Mouse (Mus musculus): ENCODE results near the gene Smim5. TPM values are rescaled to one million over a fixed set of nuclear protein-coding genes. Genes with fewer than 3 reads are reported as not detected.
"Not testable (repeated sequence)": the region's sequence is repeated elsewhere in the genome, so short reads cannot be mapped to it uniquely, and the experiment has no call there.

The Smim5 gene
- polyA plus RNA-seq (2015; fragmentation: Nextera tagmentation; extraction: Ambion mirVana): 68.4 and 82.9 TPM in 2 replicates

DNA sequence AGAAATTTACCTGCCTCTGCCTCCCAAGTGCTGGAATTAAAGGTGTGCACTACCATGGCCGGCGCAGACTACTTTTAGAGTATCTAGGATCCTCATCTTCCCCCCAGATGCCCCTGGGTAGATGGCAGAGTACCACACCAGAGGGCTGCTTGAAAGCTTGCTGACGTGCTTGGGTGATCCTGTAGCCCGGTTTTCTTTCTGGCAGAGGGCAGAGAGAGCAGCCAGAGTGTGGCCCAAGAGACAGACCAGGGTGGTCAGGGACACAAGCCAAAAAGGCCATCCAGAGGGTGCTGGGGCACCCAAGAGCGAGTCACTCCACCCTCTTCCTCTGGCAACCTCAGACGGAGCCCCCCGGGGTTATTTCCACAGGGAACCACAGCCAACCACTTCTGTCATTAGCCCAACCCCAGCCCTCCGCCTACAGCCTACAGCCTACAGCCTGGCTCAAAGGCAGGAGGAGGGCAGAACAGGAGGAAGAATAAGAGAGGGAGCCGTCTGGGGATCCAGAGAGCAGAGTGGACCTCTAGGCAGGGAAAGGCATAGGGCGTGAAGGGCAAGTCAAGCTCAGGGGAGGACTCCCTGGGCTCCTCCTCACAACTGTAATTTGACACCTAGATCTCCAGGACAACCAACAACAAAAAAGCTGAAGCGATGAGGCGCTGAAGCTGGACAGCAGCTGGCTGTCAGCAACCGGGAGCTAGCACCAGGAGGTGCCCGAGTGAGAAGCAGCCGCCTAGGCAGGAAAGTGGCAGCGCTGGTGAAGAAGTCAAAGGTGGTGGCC lies at the start of gene Smim5:
Smim5 (plus strand) TSS at position 481 of the 781 bp plus-strand sequence.
- Histone ChIP-seq H3K9ac (ENCODE audit: low read length) (peak within 1 kb of the TSS; percentile 75), H3K36me3 (ENCODE audit: control insufficient read depth, insufficient read depth) (0 out of 2 replicates have a peak, but pooled peaks cover 6% of the 10 kb centered on the region), H3K27me3 (ENCODE audit: control insufficient read depth, insufficient read depth, low read length) (no peaks in the 10 kb centered on the region), H3K4me2 (ENCODE audit: low read depth, low read length) (peak within 1 kb of the TSS; percentile 67), H3K4me1 (ENCODE audit: control insufficient read depth, insufficient read depth, low read length) (peaks cover 51% of the 10 kb centered on the region), H3K4me3 (ENCODE audit: low read length) (peak within 1 kb of the TSS; percentile 57), H3K27ac (ENCODE audit: low read length) (peak within 1 kb of the TSS; percentile 98), H3K9me3 (replicated peaks; ENCODE audit: control insufficient read depth, low read length) (no peaks in the 10 kb centered on the region)
- WGBS: 23% methylated on average over 16 of the region's 16 CpGs
- ATAC-seq (replicated peaks; ENCODE audit: extremely low read depth, insufficient read depth, low FRiP score): peak; percentile 53

GRCm38 (mm10) chr11:115854674-115855073 lies 45.1 kb upstream of the Smim5 start:
- Histone ChIP-seq H3K4me2 (ENCODE audit: low read depth, low read length) (no peak overlapping the region), H3K4me1 (ENCODE audit: control insufficient read depth, insufficient read depth, low read length) (peaks cover 13% of the 10 kb centered on the region), H3K27ac (ENCODE audit: low read length) (no peak overlapping the region), H3K9me3 (replicated peaks; ENCODE audit: control insufficient read depth, low read length) (peaks cover 4% of the 10 kb centered on the region), H3K9ac (ENCODE audit: low read length) (no peak overlapping the region), H3K4me3 (ENCODE audit: low read length) (no peak overlapping the region), H3K36me3 (ENCODE audit: control insufficient read depth, insufficient read depth) (peaks cover 23% of the 10 kb centered on the region), H3K27me3 (ENCODE audit: control insufficient read depth, insufficient read depth, low read length) (peaks cover 19% of the 10 kb centered on the region)
- WGBS: 83% methylated on average over 6 of the region's 6 CpGs
- no peak for ATAC-seq (replicated peaks; ENCODE audit: extremely low read depth, insufficient read depth, low FRiP score)

- Histone ChIP-seq H3K27me3 (ENCODE audit: control insufficient read depth, insufficient read depth, low read length) (peaks cover 34% of the 10 kb centered on the region), H3K4me1 (ENCODE audit: control insufficient read depth, insufficient read depth, low read length) (peaks cover 15% of the 10 kb centered on the region)
- not testable (repeated sequence) for H3K4me2 ChIP-seq (ENCODE audit: low read depth, low read length); H3K9ac ChIP-seq (ENCODE audit: low read length); H3K36me3 ChIP-seq (ENCODE audit: control insufficient read depth, insufficient read depth); H3K4me3 ChIP-seq (ENCODE audit: low read length); H3K27ac ChIP-seq (ENCODE audit: low read length); H3K9me3 ChIP-seq (replicated peaks; ENCODE audit: control insufficient read depth, low read length); ATAC-seq (replicated peaks; ENCODE audit: extremely low read depth, insufficient read depth, low FRiP score)
- WGBS: 90% methylated on average over 4 of the region's 4 CpGs
These were observed 42.6 kb upstream of the Smim5 start for GRCm38 (mm10) chr11:115857146-115857545.

DNA sequence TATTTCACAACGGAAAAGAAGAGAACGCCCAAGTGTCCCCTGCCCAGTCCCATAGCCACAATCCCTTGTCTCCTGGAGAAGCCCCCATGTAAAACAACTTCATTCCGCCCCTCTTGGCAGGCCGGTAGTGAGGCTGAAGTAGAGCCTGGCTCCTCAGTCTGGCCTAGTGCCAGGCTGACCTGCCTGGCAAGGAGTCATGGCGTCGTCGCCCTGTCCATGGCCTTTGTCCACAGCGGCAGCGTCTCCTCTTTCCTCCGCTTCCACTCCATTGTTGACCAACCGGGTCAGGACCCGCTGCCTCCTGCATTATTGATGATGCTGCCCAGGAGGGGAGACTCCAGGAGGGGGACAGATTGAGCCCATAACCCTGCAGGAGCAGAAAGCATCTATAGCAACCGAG lies 41.8 kb upstream of the Smim5 start:
- Histone ChIP-seq H3K27me3 (ENCODE audit: control insufficient read depth, insufficient read depth, low read length) (peaks cover 34% of the 10 kb centered on the region), H3K27ac (ENCODE audit: low read length) (no peak overlapping the region), H3K4me2 (ENCODE audit: low read depth, low read length) (no peak overlapping the region), H3K4me3 (ENCODE audit: low read length) (no peak overlapping the region), H3K9me3 (replicated peaks; ENCODE audit: control insufficient read depth, low read length) (peaks cover 4% of the 10 kb centered on the region), H3K36me3 (ENCODE audit: control insufficient read depth, insufficient read depth) (peaks cover 2% of the 10 kb centered on the region; the same call in 1 of the 2 replicates), H3K4me1 (ENCODE audit: control insufficient read depth, insufficient read depth, low read length) (peaks cover 15% of the 10 kb centered on the region), H3K9ac (ENCODE audit: low read length) (peak overlapping the region; percentile 41; the same call in 1 of the 2 replicates)
- 55% methylated on average over 13 of the region's 13 CpGs for WGBS
- no peak for ATAC-seq (replicated peaks; ENCODE audit: extremely low read depth, insufficient read depth, low FRiP score)

- Histone ChIP-seq H3K36me3 (ENCODE audit: control insufficient read depth, insufficient read depth) (peaks cover 2% of the 10 kb centered on the region; the same call in 1 of the 2 replicates), H3K4me1 (ENCODE audit: control insufficient read depth, insufficient read depth, low read length) (peaks cover 15% of the 10 kb centered on the region), H3K4me2 (ENCODE audit: low read depth, low read length) (peak within 1 kb of the TSS; percentile 79), H3K9ac (ENCODE audit: low read length) (peak within 1 kb of the TSS; percentile 69), H3K27me3 (ENCODE audit: control insufficient read depth, insufficient read depth, low read length) (peaks cover 34% of the 10 kb centered on the region), H3K9me3 (replicated peaks; ENCODE audit: control insufficient read depth, low read length) (peaks cover 4% of the 10 kb centered on the region), H3K4me3 (ENCODE audit: low read length) (peak within 1 kb of the TSS; percentile 56), H3K27ac (ENCODE audit: low read length) (no peak within 1 kb of the TSS)
- 17% methylated on average over 27 of the region's 27 CpGs for whole genome bisulfite sequencing
- no peak for ATAC-seq (replicated peaks; ENCODE audit: extremely low read depth, insufficient read depth, low FRiP score)
These were observed 41.4 kb upstream of the Smim5 start, which contains the start of gene Myo15b for GRCm38 (mm10) chr11:115858354-115858753. Gene Myo15b, plus strand, starts transcription at chr11:115858406.

DNA sequence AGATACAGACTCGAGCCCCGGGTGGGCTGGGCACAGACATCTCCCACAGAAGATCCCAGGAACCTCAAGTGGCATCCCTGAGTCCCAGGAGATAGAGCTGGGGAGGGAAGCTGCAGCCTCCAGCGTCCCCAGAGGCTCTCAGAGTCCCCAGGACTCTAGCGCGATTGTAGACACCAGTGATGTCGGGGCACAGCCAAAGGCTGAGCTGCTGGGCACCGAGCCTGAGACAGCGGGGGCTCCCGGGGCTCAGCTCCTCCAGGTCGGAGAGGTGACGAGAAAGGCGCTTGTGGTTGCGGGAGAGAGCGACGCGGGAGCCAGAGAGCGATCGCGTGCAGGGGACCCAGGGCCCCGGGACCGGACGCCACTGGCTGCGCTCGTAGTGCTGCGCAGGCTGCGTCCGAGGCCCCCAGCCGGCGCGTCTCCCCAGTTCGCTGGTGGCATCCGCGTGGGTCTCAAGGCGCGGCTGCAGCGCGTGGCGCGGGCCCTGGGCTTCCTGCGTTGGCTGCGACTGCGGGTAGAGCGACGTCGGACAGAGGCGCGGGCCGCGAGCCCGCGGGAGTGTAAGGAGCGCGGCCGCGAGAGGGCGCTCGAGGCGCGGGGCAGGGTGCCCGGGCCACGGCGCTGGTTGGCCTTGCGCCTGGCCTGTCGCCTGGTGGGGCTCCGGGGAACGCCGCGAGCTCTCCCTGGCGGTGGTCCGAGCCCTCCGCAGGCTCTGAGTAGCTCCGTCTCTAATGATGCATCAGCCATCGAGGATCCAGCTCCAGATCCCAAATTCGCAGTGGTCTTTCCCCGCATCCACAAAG lies 40.4 kb upstream of the Smim5 start:
- peak overlapping the region; percentile 79 for H3K4me2 ChIP-seq (ENCODE audit: low read depth, low read length)
- peak; percentile 83 for ATAC-seq (replicated peaks; ENCODE audit: extremely low read depth, insufficient read depth, low FRiP score)
- peak overlapping the region; percentile 56 for H3K4me3 ChIP-seq (ENCODE audit: low read length)
- WGBS: 1% methylated on average over 75 of the region's 75 CpGs
- H3K4me1 ChIP-seq (ENCODE audit: control insufficient read depth, insufficient read depth, low read length): peaks cover 15% of the 10 kb centered on the region
- H3K9me3 ChIP-seq (replicated peaks; ENCODE audit: control insufficient read depth, low read length): peaks cover 4% of the 10 kb centered on the region
- peak overlapping the region; percentile 69 for H3K9ac ChIP-seq (ENCODE audit: low read length)
- H3K36me3 ChIP-seq (ENCODE audit: control insufficient read depth, insufficient read depth): 0 out of 2 replicates have a peak, but pooled peaks cover 2% of the 10 kb centered on the region
- peaks cover 34% of the 10 kb centered on the region for H3K27me3 ChIP-seq (ENCODE audit: control insufficient read depth, insufficient read depth, low read length)
- no peak overlapping the region for H3K27ac ChIP-seq (ENCODE audit: low read length)

GRCm38 (mm10) chr11:115863895-115864294 lies 35.9 kb upstream of the Smim5 start:
- no peak overlapping the region for H3K9ac ChIP-seq (ENCODE audit: low read length)
- H3K27ac ChIP-seq (ENCODE audit: low read length): no peak overlapping the region
- H3K27me3 ChIP-seq (ENCODE audit: control insufficient read depth, insufficient read depth, low read length): peaks cover 22% of the 10 kb centered on the region
- no peaks in the 10 kb centered on the region for H3K9me3 ChIP-seq (replicated peaks; ENCODE audit: control insufficient read depth, low read length)
- ATAC-seq (replicated peaks; ENCODE audit: extremely low read depth, insufficient read depth, low FRiP score): no peak
- no peak overlapping the region for H3K4me2 ChIP-seq (ENCODE audit: low read depth, low read length)
- H3K36me3 ChIP-seq (ENCODE audit: control insufficient read depth, insufficient read depth): no peaks in the 10 kb centered on the region
- no peak overlapping the region for H3K4me3 ChIP-seq (ENCODE audit: low read length)
- WGBS: 85% methylated on average over 8 of the region's 8 CpGs
- peaks cover 7% of the 10 kb centered on the region for H3K4me1 ChIP-seq (ENCODE audit: control insufficient read depth, insufficient read depth, low read length)

DNA sequence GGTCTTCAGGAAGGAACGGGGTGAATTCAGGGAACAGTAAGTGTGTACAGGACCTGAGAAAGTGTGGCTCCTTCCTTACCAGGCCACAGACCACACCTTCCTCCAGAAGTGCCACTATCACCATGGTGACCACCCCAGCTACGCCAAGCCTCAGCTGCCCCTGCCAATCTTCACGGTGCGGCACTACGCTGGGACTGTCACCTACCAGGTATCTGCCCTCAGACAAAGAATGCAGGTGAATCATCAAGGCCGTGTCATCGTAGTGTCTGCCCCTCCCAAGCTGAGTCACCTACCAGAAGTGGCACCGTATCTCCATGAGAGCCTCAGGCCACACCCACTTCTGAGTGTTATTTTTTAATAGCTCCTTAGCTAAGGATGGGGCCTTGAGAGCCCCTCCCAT lies 30.4 kb upstream of the Smim5 start:
- Histone ChIP-seq H3K9me3 (replicated peaks; ENCODE audit: control insufficient read depth, low read length) (no peaks in the 10 kb centered on the region), H3K27me3 (ENCODE audit: control insufficient read depth, insufficient read depth, low read length) (no peaks in the 10 kb centered on the region), H3K9ac (ENCODE audit: low read length) (no peak overlapping the region), H3K4me2 (ENCODE audit: low read depth, low read length) (no peak overlapping the region), H3K27ac (ENCODE audit: low read length) (no peak overlapping the region), H3K36me3 (ENCODE audit: control insufficient read depth, insufficient read depth) (no peaks in the 10 kb centered on the region), H3K4me1 (ENCODE audit: control insufficient read depth, insufficient read depth, low read length) (peaks cover 5% of the 10 kb centered on the region), H3K4me3 (ENCODE audit: low read length) (no peak overlapping the region)
- ATAC-seq (replicated peaks; ENCODE audit: extremely low read depth, insufficient read depth, low FRiP score): no peak
- WGBS: 54% methylated on average over 8 of the region's 8 CpGs

Measured in heart, embryonic 16.5 days (tissue).